Mouse (Mus musculus) hindbrain, embryonic 11.5 days (tissue): ENCODE results near the gene Rasgrp2. TPM values are rescaled to one million over a fixed set of nuclear protein-coding genes. Genes with fewer than 3 reads are reported as not detected.

Experiments used
- ATAC-seq: fragments of 200-750 bp; cut with Nextera tagmentation; 2 replicates; pipeline ENCODE4 v1.8.0; 2017; ENCODE audit warnings: mild to moderate bottlenecking, moderate TSS enrichment, moderate library complexity; ENCODE audit not compliant: low FRiP score
- DNase-seq: peaks from one replicate; pipeline ENCODE4 v3.0.0-alpha.2; 2015; ENCODE audit warnings: low spot score
- H3K27ac ChIP-seq: fragments of 300-500 bp; sonication (generic); 2 replicates; pipeline ENCODE4 v1.5.1; 2014; ENCODE audit warnings: mild to moderate bottlenecking, low read depth, low read length
- H3K27me3 ChIP-seq: fragments of 300-500 bp; sonication (generic); 2 replicates; pipeline ENCODE4 v1.6.1; 2014; ENCODE audit warnings: mild to moderate bottlenecking, low read length, moderate library complexity, mixed read lengths; ENCODE audit not compliant: control insufficient read depth, insufficient read depth
- H3K36me3 ChIP-seq: fragments of 300-500 bp; sonication (generic); 2 replicates; pipeline ENCODE4 v1.6.1; 2014; ENCODE audit warnings: mild to moderate bottlenecking, low read length, moderate library complexity, mixed read lengths; ENCODE audit not compliant: control insufficient read depth, insufficient read depth
- H3K4me1 ChIP-seq: fragments of 300-500 bp; sonication (generic); replicated peaks from 2 replicates; pipeline ENCODE4 v1.6.1; 2014; ENCODE audit warnings: low read length, mixed read lengths; ENCODE audit not compliant: control insufficient read depth, insufficient read depth
- H3K4me2 ChIP-seq: fragments of 300-500 bp; sonication (generic); replicated peaks from 2 replicates; pipeline ENCODE4 v1.6.1; 2014; ENCODE audit warnings: mild to moderate bottlenecking, low read depth, low read length
- H3K4me3 ChIP-seq: fragments of 300-500 bp; sonication (generic); 2 replicates; pipeline ENCODE4 v1.5.1; 2014; ENCODE audit warnings: low read depth, low read length
- H3K9ac ChIP-seq: fragments of 300-500 bp; sonication (generic); 2 replicates; pipeline ENCODE4 v1.6.1; 2014; ENCODE audit warnings: low read depth, low read length
- H3K9me3 ChIP-seq: fragments of 300-500 bp; sonication (generic); 2 replicates; pipeline ENCODE4 v1.6.1; 2016; ENCODE audit warnings: low read length; ENCODE audit not compliant: control insufficient read depth
- WGBS: fragments of 180-500 bp; shearing (Covaris S2); extraction: QIAGEN DNeasy Blood & Tissue Kit; methylation state at CpG from one replicate; pipeline ENCODE4 v1.1.7; 2014; 5-methylcytosine and 5-hydroxymethylcytosine counted together
- polyA plus RNA-seq: library from polyadenylated mRNA; unstranded; fragments of >200 nt; fragmentation: Nextera tagmentation; extraction: Ambion mirVana; gene quantifications from 2 replicates; pipeline ENCODE4 v1.2.1, GENCODE M21; 2014

Gene Rasgrp2
- polyA plus RNA-seq, 1 experiment from 2014 or later, result 16.0 TPM

GRCm38 (mm10) chr19:6385821-6386220, 13.3 kb upstream of the Rasgrp2 start:
- Histone ChIP-seq H3K27me3 (no peaks in the 10 kb centered on the region), H3K9me3 (no peaks in the 10 kb centered on the region), H3K4me1 (peaks cover 2% of the 10 kb centered on the region), H3K36me3 (no peaks in the 10 kb centered on the region), H3K9ac (no peak overlapping the region), H3K27ac (no peak overlapping the region), H3K4me3 (no peak overlapping the region), H3K4me2 (no peak overlapping the region)
- ATAC-seq, result no peak
- 87% methylated on average over 7 of the region's 7 CpGs for WGBS
- no peak for DNase-seq

- Histone ChIP-seq H3K9me3 (no peaks in the 10 kb centered on the region), H3K27ac (no peak overlapping the region), H3K4me1 (peaks cover 2% of the 10 kb centered on the region), H3K9ac (no peak overlapping the region), H3K27me3 (no peaks in the 10 kb centered on the region), H3K4me2 (no peak overlapping the region), H3K36me3 (no peaks in the 10 kb centered on the region), H3K4me3 (no peak overlapping the region)
- ATAC-seq (no peak), DNase-seq (no peak)
- WGBS, result 63% methylated on average over 9 of the region's 9 CpGs
Observed at GRCm38 (mm10) chr19:6386234-6386633, 12.9 kb upstream of the Rasgrp2 start.

- no peak overlapping the region for H3K4me3 ChIP-seq
- no peaks in the 10 kb centered on the region for H3K36me3 ChIP-seq
- H3K9ac ChIP-seq, result no peak overlapping the region
- no peak for DNase-seq
- no peak overlapping the region for H3K27ac ChIP-seq
- no peak overlapping the region for H3K4me2 ChIP-seq
- H3K9me3 ChIP-seq, result no peaks in the 10 kb centered on the region
- WGBS, result 81% methylated on average over 13 of the region's 13 CpGs
- H3K27me3 ChIP-seq, result no peaks in the 10 kb centered on the region
- no peak for ATAC-seq
- H3K4me1 ChIP-seq, result peaks cover 2% of the 10 kb centered on the region
Observed at GRCm38 (mm10) chr19:6388006-6388405, 11.1 kb upstream of the Rasgrp2 start.

- Histone ChIP-seq H3K4me1 (no peaks in the 10 kb centered on the region; the same call in 1 of the 2 replicates), H3K27me3 (no peaks in the 10 kb centered on the region), H3K4me2 (peak overlapping the region; percentile 32), H3K9ac (peak overlapping the region; percentile 17; the same call in 1 of the 2 replicates), H3K27ac (no peak overlapping the region), H3K36me3 (no peaks in the 10 kb centered on the region), H3K4me3 (peak overlapping the region; percentile 9; the same call in 1 of the 2 replicates), H3K9me3 (no peaks in the 10 kb centered on the region)
- DNase-seq (no peak), ATAC-seq (no peak)
- 8% methylated on average over 16 of the region's 16 CpGs for WGBS
Observed at GRCm38 (mm10) chr19:6389803-6390202, 9.3 kb upstream of the Rasgrp2 start.

GRCm38 (mm10) chr19:6390251-6390650, 8.9 kb upstream of the Rasgrp2 start:
- H3K9me3 ChIP-seq, result no peaks in the 10 kb centered on the region
- no peak overlapping the region for H3K4me2 ChIP-seq
- ATAC-seq (no peak), DNase-seq (no peak)
- 57% methylated on average over 6 of the region's 6 CpGs for WGBS
- H3K4me1 ChIP-seq, result no peaks in the 10 kb centered on the region; the same call in 1 of the 2 replicates
- no peaks in the 10 kb centered on the region for H3K27me3 ChIP-seq
- no peak overlapping the region for H3K4me3 ChIP-seq
- H3K9ac ChIP-seq, result no peak overlapping the region
- no peak overlapping the region for H3K27ac ChIP-seq
- H3K36me3 ChIP-seq, result no peaks in the 10 kb centered on the region

- H3K4me3 ChIP-seq, result no peak overlapping the region
- H3K9ac ChIP-seq, result no peak overlapping the region
- no peaks in the 10 kb centered on the region for H3K9me3 ChIP-seq
- 96% methylated on average over 14 of the region's 14 CpGs for WGBS
- no peaks in the 10 kb centered on the region for H3K36me3 ChIP-seq
- H3K27me3 ChIP-seq, result no peaks in the 10 kb centered on the region
- H3K4me1 ChIP-seq, result no peaks in the 10 kb centered on the region; the same call in 1 of the 2 replicates
- DNase-seq (no peak), ATAC-seq (no peak)
- no peak overlapping the region for H3K27ac ChIP-seq
- no peak overlapping the region for H3K4me2 ChIP-seq
Observed at GRCm38 (mm10) chr19:6392743-6393393, 6.3 kb upstream of the Rasgrp2 start.

- ATAC-seq (no peak), DNase-seq (no peak)
- H3K4me2 ChIP-seq, result no peak overlapping the region
- no peak overlapping the region for H3K4me3 ChIP-seq
- no peaks in the 10 kb centered on the region for H3K36me3 ChIP-seq
- H3K4me1 ChIP-seq, result peaks cover 1% of the 10 kb centered on the region; the same call in 1 of the 2 replicates
- 92% methylated on average over 16 of the region's 16 CpGs for WGBS
- H3K9me3 ChIP-seq, result no peaks in the 10 kb centered on the region
- H3K27ac ChIP-seq, result no peak overlapping the region
- H3K9ac ChIP-seq, result no peak overlapping the region
- H3K27me3 ChIP-seq, result no peaks in the 10 kb centered on the region
Observed at GRCm38 (mm10) chr19:6393637-6394036, 5.5 kb upstream of the Rasgrp2 start.

- Histone ChIP-seq H3K36me3 (no peaks in the 10 kb centered on the region), H3K9me3 (no peaks in the 10 kb centered on the region), H3K9ac (no peak overlapping the region), H3K27me3 (peaks cover 18% of the 10 kb centered on the region), H3K4me2 (no peak overlapping the region), H3K4me1 (peaks cover 6% of the 10 kb centered on the region; the same call in 1 of the 2 replicates), H3K4me3 (no peak overlapping the region), H3K27ac (no peak overlapping the region)
- ATAC-seq, result no peak
- DNase-seq, result no peak
- 84% methylated on average over 5 of the region's 5 CpGs for WGBS
Observed at GRCm38 (mm10) chr19:6396237-6396636, 2.9 kb upstream of the Rasgrp2 start.

GRCm38 (mm10) chr19:6397582-6398249, 1.4 kb upstream of the Rasgrp2 start:
- DNase-seq, result no peak
- peaks cover 13% of the 10 kb centered on the region for H3K4me1 ChIP-seq
- no peaks in the 10 kb centered on the region for H3K36me3 ChIP-seq
- 85% methylated on average over 22 of the region's 22 CpGs for WGBS
- ATAC-seq, result no peak
- H3K4me2 ChIP-seq, result no peak overlapping the region
- no peaks in the 10 kb centered on the region for H3K9me3 ChIP-seq
- H3K4me3 ChIP-seq, result no peak overlapping the region
- H3K27ac ChIP-seq, result no peak overlapping the region
- no peak overlapping the region for H3K9ac ChIP-seq
- peaks cover 22% of the 10 kb centered on the region for H3K27me3 ChIP-seq
